Mouse (Mus musculus) CH12.LX (cell line): ENCODE data around the gene Lypd4.

Source experiments
- CHD1 ChIP-seq: IDR thresholded peaks from 2 replicates; pipeline ENCODE4 v1.6.1; 2012; ENCODE audit warnings: low read depth, low read length, improper control_type of control experiment, inconsistent platforms
- CTCF ChIP-seq, 2 experiments: IDR thresholded peaks in 1 of 2; conservative IDR thresholded peaks in 1 of 2; 2 replicates each; pipeline ENCODE4 v1.5.1; 2011 to 2012; ENCODE audit warnings: low read depth in 2 of 2, low read length in 2 of 2, improper control_type of control experiment in 1 of 2, inconsistent platforms in 1 of 2, mild to moderate bottlenecking in 1 of 2, moderate library complexity in 1 of 2
- GABPA ChIP-seq: IDR thresholded peaks from 2 replicates; pipeline ENCODE4 v1.6.1; 2012; ENCODE audit warnings: low read depth, low read length, improper control_type of control experiment, inconsistent platforms; ENCODE audit not compliant: insufficient replicate concordance
- HCFC1 ChIP-seq: IDR thresholded peaks from 2 replicates; pipeline ENCODE4 v1.6.1; 2012; ENCODE audit warnings: low read depth, mild to moderate bottlenecking, inconsistent platforms, low read length, improper control_type of control experiment
- JUND ChIP-seq: conservative IDR thresholded peaks from 2 replicates; pipeline ENCODE4 v1.6.1; 2011; ENCODE audit warnings: low read depth, low read length, improper control_type of control experiment
- POLR2A ChIP-seq: IDR thresholded peaks from 2 replicates; pipeline ENCODE4 v1.6.1; 2011; ENCODE audit warnings: low read depth, mild to moderate bottlenecking, improper control_type of control experiment, low read length
- POLR2AphosphoS2 ChIP-seq: IDR thresholded peaks from 2 replicates; pipeline ENCODE4 v1.6.1; 2011; ENCODE audit warnings: low read depth, low read length, improper control_type of control experiment
- RAD21 ChIP-seq: IDR thresholded peaks from 2 replicates; pipeline ENCODE4 v1.6.1; 2011; ENCODE audit warnings: low read depth, mild to moderate bottlenecking, low read length, improper control_type of control experiment, moderate library complexity
- TCF12 ChIP-seq: IDR thresholded peaks from 2 replicates; pipeline ENCODE4 v1.6.1; 2014; ENCODE audit warnings: low read depth, mild to moderate bottlenecking, inconsistent platforms, low read length, improper control_type of control experiment
- UBTF ChIP-seq: IDR thresholded peaks from 2 replicates; pipeline ENCODE4 v1.6.1; 2012; ENCODE audit warnings: low read depth, mild to moderate bottlenecking, inconsistent platforms, low read length, improper control_type of control experiment, moderate library complexity
- USF1 ChIP-seq: IDR thresholded peaks from 2 replicates; pipeline ENCODE4 v1.6.1; 2014; ENCODE audit warnings: low read depth, mild to moderate bottlenecking, inconsistent platforms, low read length, improper control_type of control experiment
- ZC3H11A ChIP-seq: IDR thresholded peaks from 2 replicates; pipeline ENCODE4 v1.6.1; 2012; ENCODE audit warnings: low read depth, mild to moderate bottlenecking, inconsistent platforms, low read length, improper control_type of control experiment
- ZMIZ1 ChIP-seq: IDR thresholded peaks from 2 replicates; pipeline ENCODE4 v1.6.1; 2012; ENCODE audit warnings: low read depth, mild to moderate bottlenecking, inconsistent platforms, low read length, improper control_type of control experiment
- ZNF384 ChIP-seq: IDR thresholded peaks from 2 replicates; pipeline ENCODE4 v1.6.1; 2012; ENCODE audit warnings: low read depth, low read length, improper control_type of control experiment, inconsistent platforms

DNA sequence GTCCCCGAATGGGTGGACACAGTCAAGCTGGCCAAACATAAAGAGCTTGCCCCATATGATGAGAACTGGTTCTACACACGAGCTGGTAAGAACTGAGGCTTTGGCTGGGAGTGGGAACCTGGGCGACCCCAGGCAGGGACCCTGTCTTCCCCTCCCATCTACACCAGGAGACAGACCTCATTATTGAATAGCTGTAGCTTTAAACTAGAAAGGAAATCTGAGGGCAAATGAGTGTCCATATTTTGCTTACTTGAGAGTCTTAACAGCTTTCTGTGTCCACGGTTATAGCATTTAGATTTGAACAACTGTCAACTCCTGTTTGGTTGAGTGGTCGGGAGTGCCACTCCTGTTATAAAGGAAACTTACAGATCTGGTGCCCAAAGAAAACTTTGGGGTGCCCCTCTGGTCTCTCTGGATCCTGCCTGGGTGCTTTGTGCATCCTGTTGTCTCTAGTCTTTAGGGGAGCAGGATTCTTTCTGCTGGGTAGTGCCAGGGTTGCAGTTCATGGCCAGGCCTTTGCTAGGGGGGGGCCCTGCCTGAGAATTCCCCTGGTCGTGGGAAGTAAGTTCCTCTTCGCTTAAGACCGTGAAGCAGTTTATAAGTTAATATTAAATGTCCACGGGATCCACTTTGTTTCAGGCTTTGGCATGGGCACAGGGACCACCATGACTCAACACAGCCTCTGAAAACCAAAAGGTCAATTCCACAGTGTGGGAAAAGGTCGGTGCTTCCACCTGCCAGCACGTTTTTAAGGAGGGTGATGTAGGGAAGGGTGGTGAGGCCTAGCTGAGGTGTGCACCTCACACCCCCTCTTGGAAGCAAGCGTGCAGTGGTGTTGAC, 15.9 kb upstream of the Lypd4 start:
- TF ChIP-seq CTCF (conservative IDR thresholded peaks at IDR 0.05 in 1 of 2, IDR thresholded peaks at IDR 0.05 in 1 of 2; ENCODE audit: low read depth in 2 of 2, low read length in 2 of 2) (no peak), USF1 (no peak), ZC3H11A (no peak), ZMIZ1 (no peak), CHD1 (no peak), RAD21 (no peak), POLR2AphosphoS2 (no peak), POLR2A (0 out of 2 replicates have a peak, but pooled peaks have one; percentile 7), ZNF384 (no peak), JUND (no peak), HCFC1 (no peak), TCF12 (no peak), UBTF (no peak), GABPA (no peak)
